In genomic region chr8:88588205-88588889, GRCm38 (mm10) we compare ENCODE assay signal across 24 mouse cellular contexts. TPM values are rescaled to one million over a fixed set of nuclear protein-coding genes. Genes with fewer than 3 reads are reported as not detected.
"Had no signal": no experiment of that assay in that cellular context is flagged by ENCODE, and none has a peak within 500 bp of the region (broad histone marks: within the 10 kb centered on the region; RNA-seq: fewer than 3 reads in every experiment).

No protein-coding gene starts in this region.

- H3K27ac ChIP-seq: heart, adult 2 months; heart, embryonic 13.5 days; heart, embryonic 15.5 days; hindbrain, embryonic 13.5 days; hindbrain, embryonic 15.5 days; hindbrain, postnatal 0 days; limb, embryonic 13.5 days; limb, embryonic 15.5 days; liver, embryonic 12.5 days; liver, embryonic 14.5 days had no signal

- H3K27me3 ChIP-seq: heart, embryonic 13.5 days; heart, embryonic 15.5 days; hindbrain, embryonic 13.5 days; hindbrain, embryonic 15.5 days; limb, embryonic 13.5 days; limb, embryonic 15.5 days; liver, embryonic 12.5 days had no signal

- H3K4me2 ChIP-seq: heart, embryonic 11.5 days; heart, embryonic 13.5 days; heart, embryonic 15.5 days; hindbrain, embryonic 13.5 days; hindbrain, embryonic 15.5 days; limb, embryonic 13.5 days; limb, embryonic 15.5 days; liver, embryonic 12.5 days had no signal

- H3K9me3 ChIP-seq: heart, embryonic 13.5 days; heart, embryonic 15.5 days; hindbrain, embryonic 13.5 days; hindbrain, embryonic 15.5 days; limb, embryonic 13.5 days; limb, embryonic 15.5 days; liver, embryonic 12.5 days had no signal

- ATAC-seq: forebrain, postnatal 0 days; hindbrain, postnatal 0 days; intestine, embryonic 16.5 days; liver, embryonic 12.5 days had no signal

- H3K4me1 ChIP-seq: hindbrain, embryonic 13.5 days; hindbrain, embryonic 15.5 days; limb, embryonic 13.5 days; limb, embryonic 15.5 days had no signal

- H3K9ac ChIP-seq: forebrain, postnatal 0 days; heart, embryonic 13.5 days; heart, embryonic 15.5 days; hindbrain, embryonic 13.5 days; hindbrain, embryonic 15.5 days; limb, embryonic 13.5 days; limb, embryonic 15.5 days; liver, embryonic 12.5 days; liver, embryonic 14.5 days had no signal

- DNase-seq: forebrain, postnatal 0 days; gastrocnemius, postnatal 14 days; gastrocnemius, postnatal 36 days; heart, adult 11 months; heart, adult 2 months; heart, postnatal 14 days; heart, postnatal 36 days; kidney, adult 18-20 months; kidney, adult 9 months; kidney, postnatal 36 days; layer of hippocampus, adult 9-11 months; layer of hippocampus, postnatal 36 days; left cerebral cortex, postnatal 4 days had no signal

- H3K4me3 ChIP-seq: heart, adult 2 months; heart, embryonic 13.5 days; heart, embryonic 15.5 days; hindbrain, embryonic 13.5 days; hindbrain, embryonic 15.5 days; limb, embryonic 13.5 days; limb, embryonic 15.5 days; liver, embryonic 12.5 days had no signal

- H3K36me3 ChIP-seq: heart, embryonic 15.5 days; hindbrain, embryonic 15.5 days; liver, embryonic 12.5 days had no signal

RNA-seq across cellular contexts. Expression of gene Nod2, which starts 58.8 kb away (rescaled TPM):
- polyA plus RNA-seq: hindbrain, embryonic 15.5 days had no signal
